In genomic region chr13:85126573-85127547, GRCm38 (mm10) we compare ENCODE assay signal across 8 mouse cellular contexts.
DNase-seq lines count a peak whose midpoint lies in the region; ATAC-seq and TF ChIP-seq lines count a peak whose summit lies in the region.
"Not testable (repeated sequence)": the region's sequence is repeated elsewhere in the genome, so short reads cannot be mapped to it uniquely, and the experiment has no call there.

No protein-coding gene starts in this region.

- DNase-seq in MEL-GATA-1-ER (ENCODE audit: extremely low read depth, low read depth) = peak; percentile 50
- DNase-seq in kidney, postnatal 0 days (ENCODE audit: low spot score); liver, embryonic 14.5 days (ENCODE audit: low read depth in 3 of 3, low spot score in 3 of 3); midbrain, embryonic 14.5 days: not testable (repeated sequence)

- not testable (repeated sequence) for TF ChIP-seq EP300 in liver, embryonic 14.5 days (IDR thresholded peaks at IDR 0.05; ENCODE audit: low read depth)

- H3K4me2 ChIP-seq in embryonic facial prominence, embryonic 12.5 days (replicated peaks); hindbrain, embryonic 13.5 days; kidney, postnatal 0 days (ENCODE audit: low read length); liver, embryonic 14.5 days (ENCODE audit: low read depth); midbrain, embryonic 14.5 days (ENCODE audit: low read length); stomach, embryonic 15.5 days: not testable (repeated sequence)

- not testable (repeated sequence) for H3K4me3 ChIP-seq in embryonic facial prominence, embryonic 12.5 days; hindbrain, embryonic 13.5 days; kidney, postnatal 0 days (replicated peaks; ENCODE audit: low read depth, low read length); liver, embryonic 14.5 days (ENCODE audit: insufficient read depth in 1 of 2, low read depth in 2 of 2, low read length in 2 of 2); midbrain, embryonic 14.5 days (replicated peaks; ENCODE audit: low read depth, low read length); stomach, embryonic 15.5 days (replicated peaks)

- H3K4me1 ChIP-seq in embryonic facial prominence, embryonic 12.5 days; hindbrain, embryonic 13.5 days (replicated peaks); kidney, postnatal 0 days (replicated peaks; ENCODE audit: insufficient read depth, low read length); liver, embryonic 14.5 days (replicated peaks; ENCODE audit: control insufficient read depth in 2 of 2, insufficient read depth in 2 of 2, low read length in 1 of 2); midbrain, embryonic 14.5 days (ENCODE audit: control insufficient read depth, insufficient read depth, low read length); stomach, embryonic 15.5 days: not testable (repeated sequence)

- 91% methylated on average over 18 of the region's 18 CpGs for WGBS in embryonic facial prominence, embryonic 12.5 days
- 81% methylated on average over 18 of the region's 18 CpGs for WGBS in hindbrain, embryonic 13.5 days
- WGBS in kidney, postnatal 0 days = 84% methylated on average over 18 of the region's 18 CpGs
- WGBS in liver, embryonic 14.5 days (ENCODE audit: insufficient replicate concordance) = 69% methylated on average over 18 of the region's 18 CpGs
- WGBS in midbrain, embryonic 14.5 days = 89% methylated on average over 18 of the region's 18 CpGs
- WGBS in stomach, embryonic 15.5 days = 88% methylated on average over 18 of the region's 18 CpGs

- not testable (repeated sequence) for H3K9ac ChIP-seq in embryonic facial prominence, embryonic 12.5 days; hindbrain, embryonic 13.5 days; kidney, postnatal 0 days (ENCODE audit: low read depth, low read length); liver, embryonic 14.5 days (replicated peaks); midbrain, embryonic 14.5 days (replicated peaks; ENCODE audit: low read length); stomach, embryonic 15.5 days

- not testable (repeated sequence) for H3K36me3 ChIP-seq in embryonic facial prominence, embryonic 12.5 days; hindbrain, embryonic 13.5 days; kidney, postnatal 0 days (ENCODE audit: insufficient read depth, low read length); liver, embryonic 14.5 days (replicated peaks; ENCODE audit: control insufficient read depth, insufficient read depth, low read depth); midbrain, embryonic 14.5 days (ENCODE audit: control insufficient read depth, insufficient read depth, low read length); stomach, embryonic 15.5 days

- H3K27me3 ChIP-seq in embryonic facial prominence, embryonic 12.5 days; hindbrain, embryonic 13.5 days; kidney, postnatal 0 days (ENCODE audit: insufficient read depth, low read length); liver, embryonic 14.5 days (ENCODE audit: control insufficient read depth, insufficient read depth, low read length); midbrain, embryonic 14.5 days (ENCODE audit: control insufficient read depth, insufficient read depth, low read length); stomach, embryonic 15.5 days (replicated peaks): not testable (repeated sequence)

- ATAC-seq in embryonic facial prominence, embryonic 12.5 days (ENCODE audit: insufficient number of reproducible peaks, insufficient read depth, low FRiP score, low TSS enrichment) = peak; percentile 100
- peak; percentile 100 for ATAC-seq in frontal cortex, adult (ENCODE audit: low TSS enrichment)
- peak; percentile 100 for ATAC-seq in hindbrain, embryonic 13.5 days (ENCODE audit: low FRiP score)
- peak; percentile 100 for ATAC-seq in kidney, postnatal 0 days (replicated peaks; ENCODE audit: low FRiP score, low read depth)
- ATAC-seq in liver, embryonic 14.5 days (ENCODE audit: insufficient read depth) = peak; percentile 100
- peak; percentile 100 for ATAC-seq in midbrain, embryonic 14.5 days (ENCODE audit: low FRiP score, low TSS enrichment)
- ATAC-seq in stomach, embryonic 15.5 days (ENCODE audit: insufficient read depth, low FRiP score, low read depth) = peak; percentile 100

- not testable (repeated sequence) for TF ChIP-seq CTCF in kidney, postnatal 0 days (IDR thresholded peaks at IDR 0.05; ENCODE audit: low read depth); liver, embryonic 14.5 days (IDR thresholded peaks at IDR 0.05; ENCODE audit: low read depth)

- not testable (repeated sequence) for H3K9me3 ChIP-seq in embryonic facial prominence, embryonic 12.5 days; hindbrain, embryonic 13.5 days; kidney, postnatal 0 days (replicated peaks; ENCODE audit: low read length); liver, embryonic 14.5 days (ENCODE audit: control insufficient read depth, low read length); midbrain, embryonic 14.5 days (ENCODE audit: control insufficient read depth, low read length); stomach, embryonic 15.5 days

- H3K27ac ChIP-seq in embryonic facial prominence, embryonic 12.5 days; hindbrain, embryonic 13.5 days; kidney, postnatal 0 days; liver, embryonic 14.5 days; midbrain, embryonic 14.5 days (replicated peaks; ENCODE audit: low read depth, low read length); stomach, embryonic 15.5 days: not testable (repeated sequence)
